Mouse (Mus musculus) liver, embryonic 15.5 days (tissue): ENCODE measurements around the gene Itih2. TPM values are rescaled to one million over a fixed set of nuclear protein-coding genes. Genes with fewer than 3 reads are reported as not detected.

Experiments used
- ATAC-seq: fragments of 200-750 bp; cut with Nextera tagmentation; 2 replicates; pipeline ENCODE4 v1.8.0; 2017; ENCODE audit warnings: moderate number of reproducible peaks, mild to moderate bottlenecking, moderate library complexity; ENCODE audit not compliant: insufficient read depth
- H3K27ac ChIP-seq: fragments of 300-500 bp; sonication (generic); replicated peaks from 2 replicates; pipeline ENCODE4 v1.5.1; 2015; ENCODE audit warnings: mild to moderate bottlenecking, inconsistent platforms
- H3K27me3 ChIP-seq: fragments of 300-500 bp; sonication (generic); 2 replicates; pipeline ENCODE4 v1.6.1; 2015; ENCODE audit warnings: mild to moderate bottlenecking, inconsistent platforms
- H3K36me3 ChIP-seq: fragments of 300-500 bp; sonication (generic); replicated peaks from 2 replicates; pipeline ENCODE4 v1.6.1; 2015; ENCODE audit warnings: moderate library complexity, mild to moderate bottlenecking, inconsistent platforms
- H3K4me1 ChIP-seq: fragments of 300-500 bp; sonication (generic); replicated peaks from 2 replicates; pipeline ENCODE4 v1.6.1; 2015; ENCODE audit warnings: inconsistent platforms
- H3K4me2 ChIP-seq: fragments of 300-500 bp; sonication (generic); 2 replicates; pipeline ENCODE4 v1.6.1; 2015; ENCODE audit warnings: moderate library complexity, mild to moderate bottlenecking, inconsistent platforms
- H3K4me3 ChIP-seq: fragments of 300-500 bp; sonication (generic); replicated peaks from 2 replicates; pipeline ENCODE4 v1.5.1; 2015; ENCODE audit warnings: mild to moderate bottlenecking, inconsistent platforms
- H3K9ac ChIP-seq: fragments of 300-500 bp; sonication (generic); 2 replicates; pipeline ENCODE4 v1.6.1; 2015; ENCODE audit warnings: moderate library complexity, mild to moderate bottlenecking, inconsistent platforms
- H3K9me3 ChIP-seq: fragments of 300-500 bp; sonication (generic); replicated peaks from 2 replicates; pipeline ENCODE4 v1.6.1; 2016; ENCODE audit warnings: inconsistent platforms
- WGBS: fragments of 180-500 bp; shearing (Covaris S2); methylation state at CpG from one replicate; pipeline ENCODE4 v1.1.7; 2015; ENCODE audit warnings: mixed read lengths; ENCODE audit not compliant: insufficient replicate concordance; 5-methylcytosine and 5-hydroxymethylcytosine counted together
- polyA plus RNA-seq: library from polyadenylated mRNA; unstranded; fragments of >200 nt; fragmentation: Nextera tagmentation; extraction: Ambion mirVana; gene quantifications from 2 replicates; pipeline ENCODE4 v1.2.1, GENCODE M21; 2015

The Itih2 gene
- polyA plus RNA-seq, 1 experiment from 2014 or later, result 310 TPM

DNA sequence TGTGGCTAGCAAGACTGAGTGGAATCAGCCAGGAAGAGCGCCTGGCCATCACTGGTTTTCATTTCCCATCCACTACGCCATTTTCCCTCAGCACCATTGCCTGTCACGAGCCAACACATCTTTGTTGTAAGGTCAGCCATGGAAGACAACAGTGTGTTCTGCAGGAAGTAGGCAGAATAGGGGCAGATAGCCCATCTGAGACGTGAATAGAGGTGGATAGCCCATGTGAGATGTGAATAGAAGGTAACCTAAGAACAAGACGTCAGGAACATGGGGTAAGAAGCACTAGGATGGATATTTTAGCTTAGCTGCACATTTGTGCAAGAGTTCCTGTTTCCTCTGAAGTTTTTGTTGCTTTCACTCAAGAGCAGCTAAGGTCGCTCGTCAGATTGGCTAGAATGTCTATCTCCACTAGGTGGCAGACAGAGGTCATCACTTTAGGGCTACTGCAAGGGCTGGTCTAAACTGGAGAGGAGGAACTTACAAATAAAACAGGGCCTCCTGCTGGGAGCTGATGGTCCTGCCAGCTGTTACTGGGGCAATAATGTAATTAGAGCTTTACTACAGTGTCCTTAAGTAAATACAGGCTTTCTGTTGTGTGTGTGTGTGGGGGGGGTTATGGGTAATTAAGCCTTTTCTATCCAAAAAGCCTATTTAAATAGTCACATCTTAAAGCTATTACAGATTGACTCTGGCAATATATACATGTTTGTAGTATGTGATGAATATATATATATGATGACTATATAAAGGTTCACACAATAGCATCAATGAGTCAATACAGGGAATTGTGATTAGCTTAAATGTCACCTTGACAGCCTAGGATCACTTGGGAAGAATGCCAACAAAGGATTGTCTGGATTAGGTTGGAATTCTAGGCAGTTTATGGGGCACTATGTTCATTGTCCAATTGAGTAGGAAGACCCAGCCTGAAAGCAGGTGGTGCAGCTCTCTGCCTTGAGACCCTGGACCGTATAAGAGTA lies 11.6 kb upstream of the Itih2 start:
- Histone ChIP-seq H3K9ac (no peak overlapping the region), H3K4me3 (no peak overlapping the region), H3K4me1 (no peaks in the 10 kb centered on the region), H3K36me3 (no peaks in the 10 kb centered on the region), H3K27ac (no peak overlapping the region), H3K4me2 (no peak overlapping the region), H3K27me3 (no peaks in the 10 kb centered on the region), H3K9me3 (no peaks in the 10 kb centered on the region)
- WGBS, result 18% methylated on average over 8 of the region's 8 CpGs
- peak; percentile 49 for ATAC-seq

DNA sequence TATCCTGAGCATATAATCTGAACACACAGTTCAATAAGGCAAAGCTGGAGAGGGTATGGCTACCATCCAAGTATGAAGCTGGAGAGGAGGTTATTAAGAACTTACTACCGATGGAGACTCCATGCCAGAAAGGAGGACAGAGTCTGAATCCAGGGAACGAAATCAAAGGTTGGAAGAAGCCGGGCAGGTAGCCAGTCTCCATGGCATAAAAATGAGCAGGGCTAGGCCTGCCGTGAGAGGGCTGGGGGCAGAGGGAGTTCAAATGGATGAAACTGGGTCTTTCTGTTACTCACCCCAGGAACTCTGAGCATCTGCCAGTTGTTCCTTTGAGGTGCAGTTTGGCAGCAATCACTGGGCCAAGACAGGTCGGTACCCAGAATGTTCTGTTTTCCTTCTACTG lies 9.3 kb upstream of the Itih2 start:
- no peak overlapping the region for H3K27ac ChIP-seq
- 68% methylated on average over 5 of the region's 5 CpGs for WGBS
- H3K4me2 ChIP-seq, result no peak overlapping the region
- no peaks in the 10 kb centered on the region for H3K9me3 ChIP-seq
- no peak overlapping the region for H3K4me3 ChIP-seq
- H3K9ac ChIP-seq, result no peak overlapping the region
- no peaks in the 10 kb centered on the region for H3K27me3 ChIP-seq
- ATAC-seq, result no peak
- no peaks in the 10 kb centered on the region for H3K4me1 ChIP-seq
- no peaks in the 10 kb centered on the region for H3K36me3 ChIP-seq

- whole genome bisulfite sequencing, result 36% methylated on average over 2 of the region's 2 CpGs
- H3K9me3 ChIP-seq, result no peaks in the 10 kb centered on the region
- no peak overlapping the region for H3K27ac ChIP-seq
- H3K36me3 ChIP-seq, result no peaks in the 10 kb centered on the region
- H3K4me3 ChIP-seq, result no peak overlapping the region
- H3K4me1 ChIP-seq, result peaks cover 3% of the 10 kb centered on the region; the same call in 1 of the 2 replicates
- no peaks in the 10 kb centered on the region for H3K27me3 ChIP-seq
- no peak overlapping the region for H3K9ac ChIP-seq
- no peak overlapping the region for H3K4me2 ChIP-seq
- ATAC-seq, result peak; percentile 40; the same call in 1 of the 2 replicates
Measured at GRCm38 (mm10) chr2:10137320-10137719, 6.1 kb upstream of the Itih2 start.

DNA sequence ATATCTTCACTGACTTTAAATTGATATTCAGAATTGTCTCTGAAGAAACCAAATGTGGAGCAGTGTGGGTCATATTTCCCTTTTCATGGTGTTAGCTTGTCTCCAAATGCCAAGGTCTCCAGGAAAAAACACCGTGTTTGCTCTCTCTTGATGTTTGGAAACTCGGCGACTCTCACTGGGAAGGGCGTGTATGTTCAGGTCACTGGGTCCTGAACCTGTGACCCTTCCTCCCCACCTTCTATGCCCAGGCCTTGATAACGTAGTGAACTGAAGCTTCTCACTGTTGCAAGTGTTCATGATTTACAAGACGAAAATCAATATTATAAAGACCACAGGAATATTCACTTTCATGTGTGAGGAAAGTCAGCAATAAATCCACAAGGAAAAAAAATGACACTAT lies 2.7 kb upstream of the Itih2 start:
- peaks cover 3% of the 10 kb centered on the region; the same call in 1 of the 2 replicates for H3K4me1 ChIP-seq
- H3K4me3 ChIP-seq, result no peak overlapping the region
- no peak overlapping the region for H3K9ac ChIP-seq
- WGBS, result 52% methylated on average over 6 of the region's 6 CpGs
- H3K9me3 ChIP-seq, result no peaks in the 10 kb centered on the region
- no peak overlapping the region for H3K4me2 ChIP-seq
- no peak overlapping the region for H3K27ac ChIP-seq
- ATAC-seq, result peak; percentile 50; the same call in 1 of the 2 replicates
- no peaks in the 10 kb centered on the region for H3K27me3 ChIP-seq
- no peaks in the 10 kb centered on the region for H3K36me3 ChIP-seq

GRCm38 (mm10) chr2:10132128-10132527 lies 932 bp upstream of the Itih2 start:
- Histone ChIP-seq H3K27ac (no peak overlapping the region), H3K27me3 (no peaks in the 10 kb centered on the region), H3K9ac (no peak overlapping the region), H3K4me3 (no peak overlapping the region), H3K4me1 (peaks cover 3% of the 10 kb centered on the region; the same call in 1 of the 2 replicates), H3K36me3 (no peaks in the 10 kb centered on the region), H3K9me3 (no peaks in the 10 kb centered on the region), H3K4me2 (no peak overlapping the region)
- WGBS, result 63% methylated on average over 1 of the region's 1 CpGs
- ATAC-seq, result no peak

DNA sequence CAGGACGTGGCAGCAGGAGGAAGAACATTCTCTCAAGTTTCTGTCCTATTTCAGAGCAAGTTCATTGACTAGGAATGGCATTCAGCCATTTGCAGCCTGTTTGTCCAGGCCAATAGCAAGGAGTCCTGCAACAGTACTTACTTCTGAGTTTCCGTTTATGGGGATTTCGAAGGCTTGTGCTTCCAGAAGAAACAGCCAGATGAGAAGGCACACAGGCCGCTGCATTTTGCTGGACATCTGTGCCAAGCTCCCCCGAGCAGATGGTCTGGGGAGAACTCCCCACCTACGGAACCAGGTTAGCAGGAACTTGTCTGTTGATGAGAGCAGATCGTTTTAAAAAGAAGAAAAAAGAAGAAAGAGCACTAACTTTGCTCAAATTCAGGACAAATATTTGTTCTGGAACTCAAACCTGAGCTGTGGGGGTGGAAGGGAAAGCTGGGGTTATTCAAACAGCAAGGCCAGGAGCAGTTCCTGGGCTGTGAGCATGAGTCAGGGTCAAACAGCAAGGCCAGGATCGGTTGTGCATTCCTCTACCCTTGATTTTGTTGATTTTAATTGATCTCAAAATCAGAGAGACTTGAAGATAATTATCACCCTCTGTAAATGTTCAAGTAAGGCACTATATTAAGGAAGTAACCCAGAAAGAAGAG lies 730 bp downstream of the Itih2 start:
- peak overlapping the region; percentile 46 for H3K4me3 ChIP-seq
- H3K4me2 ChIP-seq, result no peak overlapping the region
- H3K27ac ChIP-seq, result peak overlapping the region; percentile 55; the same call in 1 of the 2 replicates
- H3K9me3 ChIP-seq, result no peaks in the 10 kb centered on the region
- no peaks in the 10 kb centered on the region for H3K36me3 ChIP-seq
- WGBS, result 44% methylated on average over 8 of the region's 8 CpGs
- peaks cover 6% of the 10 kb centered on the region; the same call in 1 of the 2 replicates for H3K4me1 ChIP-seq
- no peaks in the 10 kb centered on the region for H3K27me3 ChIP-seq
- no peak overlapping the region for H3K9ac ChIP-seq
- peak; percentile 51 for ATAC-seq

GRCm38 (mm10) chr2:10128571-10128970 lies 2.6 kb downstream of the Itih2 start:
- Histone ChIP-seq H3K9ac (no peak overlapping the region), H3K4me1 (peaks cover 6% of the 10 kb centered on the region; the same call in 1 of the 2 replicates), H3K36me3 (no peaks in the 10 kb centered on the region), H3K27ac (peak overlapping the region; percentile 48; the same call in 1 of the 2 replicates), H3K4me2 (peak overlapping the region; percentile 49), H3K9me3 (no peaks in the 10 kb centered on the region), H3K4me3 (peak overlapping the region; percentile 17), H3K27me3 (no peaks in the 10 kb centered on the region)
- ATAC-seq, result peak; percentile 36; the same call in 1 of the 2 replicates
- 53% methylated on average over 4 of the region's 4 CpGs for WGBS

DNA sequence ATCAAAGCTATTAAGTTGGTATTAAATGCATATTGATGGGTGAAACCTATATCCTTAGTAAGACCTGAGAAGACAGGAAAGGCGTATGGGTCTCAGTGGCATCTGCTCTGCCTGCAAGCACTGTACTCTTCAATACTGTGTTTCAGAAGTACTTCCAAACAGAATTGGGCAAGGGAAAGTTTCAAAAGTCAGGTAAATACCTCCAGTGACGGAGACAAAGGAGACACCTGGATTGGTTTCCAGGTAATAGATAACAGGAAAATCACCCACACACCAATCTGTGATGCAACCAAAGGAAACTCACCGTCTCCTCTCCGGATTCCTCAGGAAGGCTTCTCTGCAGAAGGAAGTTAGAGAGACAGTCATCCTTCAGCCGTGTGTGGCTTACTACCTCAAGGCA lies 3.7 kb downstream of the Itih2 start:
- Histone ChIP-seq H3K36me3 (0 out of 2 replicates have a peak, but pooled peaks cover 4% of the 10 kb centered on the region), H3K4me2 (peak overlapping the region; percentile 49), H3K4me1 (peaks cover 4% of the 10 kb centered on the region; the same call in 1 of the 2 replicates), H3K4me3 (peak overlapping the region; percentile 15; the same call in 1 of the 2 replicates), H3K9ac (no peak overlapping the region), H3K27ac (peak overlapping the region; percentile 48; the same call in 1 of the 2 replicates), H3K9me3 (no peaks in the 10 kb centered on the region), H3K27me3 (no peaks in the 10 kb centered on the region)
- ATAC-seq, result no peak
- 57% methylated on average over 5 of the region's 5 CpGs for WGBS

DNA sequence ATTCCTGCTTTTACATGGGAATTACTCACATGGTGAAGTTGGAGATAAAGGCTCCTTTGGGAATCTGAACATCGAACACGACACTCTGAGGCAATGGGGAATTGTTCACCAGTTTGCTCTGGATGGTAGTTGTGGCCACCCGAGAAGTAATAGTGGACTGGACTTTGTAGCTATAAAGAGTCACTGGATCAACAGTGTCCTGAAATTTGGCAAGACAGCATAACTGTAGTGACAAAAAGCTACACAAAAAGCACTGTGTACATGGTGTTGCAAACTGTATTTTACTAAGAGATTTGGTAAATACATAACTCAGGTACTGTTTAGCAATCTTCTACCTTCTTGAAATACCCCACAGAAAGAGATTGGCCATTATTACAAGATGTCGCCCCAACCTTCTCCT lies 5.1 kb downstream of the Itih2 start:
- peak; percentile 55 for ATAC-seq
- Histone ChIP-seq H3K4me3 (no peak overlapping the region), H3K36me3 (0 out of 2 replicates have a peak, but pooled peaks cover 4% of the 10 kb centered on the region), H3K9me3 (no peaks in the 10 kb centered on the region), H3K4me2 (peak overlapping the region; percentile 31), H3K9ac (no peak overlapping the region), H3K4me1 (peaks cover 4% of the 10 kb centered on the region; the same call in 1 of the 2 replicates), H3K27ac (peak overlapping the region; percentile 41; the same call in 1 of the 2 replicates), H3K27me3 (no peaks in the 10 kb centered on the region)
- 51% methylated on average over 4 of the region's 4 CpGs for WGBS

DNA sequence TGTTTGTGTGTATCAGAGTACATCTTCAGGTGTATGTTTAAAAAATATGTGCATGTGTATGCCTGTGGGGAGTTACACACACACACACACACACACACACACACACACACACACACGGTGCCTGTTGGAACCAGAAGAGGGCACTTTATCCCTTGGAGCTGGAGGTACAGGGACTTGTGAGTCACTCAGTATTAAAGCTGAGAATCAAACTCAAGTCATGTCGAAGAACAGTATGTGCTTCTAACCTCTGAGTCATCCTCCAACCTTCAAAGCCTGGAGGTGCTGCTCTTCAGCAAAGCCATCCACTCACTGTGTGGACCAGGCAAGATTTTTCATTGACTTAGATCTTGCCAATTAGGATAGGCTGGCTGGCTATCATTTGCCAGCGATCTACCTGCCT lies 9.4 kb downstream of the Itih2 start:
- 0 out of 2 replicates have a peak, but pooled peaks cover 4% of the 10 kb centered on the region for H3K36me3 ChIP-seq
- H3K9me3 ChIP-seq, result no peaks in the 10 kb centered on the region
- H3K4me1 ChIP-seq, result peaks cover 4% of the 10 kb centered on the region; the same call in 1 of the 2 replicates
- ATAC-seq, result no peak
- no peaks in the 10 kb centered on the region for H3K27me3 ChIP-seq
- H3K4me3 ChIP-seq, result no peak overlapping the region
- WGBS, result 45% methylated on average over 3 of the region's 3 CpGs
- no peak overlapping the region for H3K9ac ChIP-seq
- H3K27ac ChIP-seq, result no peak overlapping the region
- H3K4me2 ChIP-seq, result no peak overlapping the region

GRCm38 (mm10) chr2:10119276-10119675 lies 11.9 kb downstream of the Itih2 start:
- Histone ChIP-seq H3K4me3 (no peak overlapping the region), H3K4me2 (no peak overlapping the region), H3K9me3 (no peaks in the 10 kb centered on the region), H3K27ac (no peak overlapping the region), H3K9ac (no peak overlapping the region), H3K27me3 (no peaks in the 10 kb centered on the region), H3K4me1 (no peaks in the 10 kb centered on the region), H3K36me3 (peaks cover 9% of the 10 kb centered on the region; the same call in 1 of the 2 replicates)
- WGBS, result 58% methylated on average over 8 of the region's 8 CpGs
- no peak for ATAC-seq
